Mouse (Mus musculus): ENCODE data around the gene Tma7. TPM values are rescaled to one million over a fixed set of nuclear protein-coding genes. Genes with fewer than 3 reads are reported as not detected.

Tma7 gene
- polyA plus RNA-seq, 1 experiment from 2014 or later = 752 TPM

GRCm38 (mm10) chr9:109052490-109053260 lies 29.7 kb downstream of the Tma7 start:
- H3K9ac ChIP-seq (replicated peaks) = no peak overlapping the region
- WGBS = 92% methylated on average over 9 of the region's 9 CpGs

GRCm38 (mm10) chr9:109051651-109052489 lies 30.5 kb downstream of the Tma7 start:
- H3K4me1 ChIP-seq = peaks cover 15% of the 10 kb centered on the region
- peaks cover 7% of the 10 kb centered on the region for H3K36me3 ChIP-seq
- WGBS = 90% methylated on average over 10 of the region's 10 CpGs
- no peak overlapping the region for H3K27ac ChIP-seq (replicated peaks)
- no peak overlapping the region for H3K9ac ChIP-seq (replicated peaks)
- H3K9me3 ChIP-seq (replicated peaks) = no peaks in the 10 kb centered on the region
- ATAC-seq (ENCODE audit: low FRiP score) = no peak
- no peaks in the 10 kb centered on the region for H3K27me3 ChIP-seq (replicated peaks)
- no peak overlapping the region for H3K4me3 ChIP-seq (replicated peaks)
- no peak overlapping the region for H3K4me2 ChIP-seq

More at GRCm38 (mm10) chr9:109052490-109053260, 29.7 kb downstream of the Tma7 start:
- H3K4me2 ChIP-seq = no peak overlapping the region
- H3K27me3 ChIP-seq (replicated peaks) = no peaks in the 10 kb centered on the region
- no peak for ATAC-seq (ENCODE audit: low FRiP score)
- peaks cover 15% of the 10 kb centered on the region for H3K36me3 ChIP-seq
- H3K4me1 ChIP-seq = peaks cover 15% of the 10 kb centered on the region
- H3K27ac ChIP-seq (replicated peaks) = no peak overlapping the region
- H3K9me3 ChIP-seq (replicated peaks) = no peaks in the 10 kb centered on the region
- no peak overlapping the region for H3K4me3 ChIP-seq (replicated peaks)

- Histone ChIP-seq H3K4me1 (peaks cover 13% of the 10 kb centered on the region), H3K9me3 (replicated peaks) (no peaks in the 10 kb centered on the region), H3K9ac (replicated peaks) (no peak overlapping the region), H3K36me3 (no peaks in the 10 kb centered on the region), H3K27ac (replicated peaks) (no peak overlapping the region), H3K4me3 (replicated peaks) (no peak overlapping the region), H3K27me3 (replicated peaks) (no peaks in the 10 kb centered on the region), H3K4me2 (no peak overlapping the region)
- 93% methylated on average over 13 of the region's 13 CpGs for WGBS
- no peak for ATAC-seq (ENCODE audit: low FRiP score)
Observed at GRCm38 (mm10) chr9:109051011-109051501, 31.3 kb downstream of the Tma7 start.

GRCm38 (mm10) chr9:109050674-109050997 lies 31.8 kb downstream of the Tma7 start:
- no peaks in the 10 kb centered on the region for H3K36me3 ChIP-seq
- H3K27me3 ChIP-seq (replicated peaks) = no peaks in the 10 kb centered on the region
- H3K4me2 ChIP-seq = no peak overlapping the region
- WGBS = 79% methylated on average over 3 of the region's 3 CpGs
- H3K4me1 ChIP-seq = peaks cover 13% of the 10 kb centered on the region
- H3K9ac ChIP-seq (replicated peaks) = no peak overlapping the region
- H3K9me3 ChIP-seq (replicated peaks) = no peaks in the 10 kb centered on the region
- no peak overlapping the region for H3K27ac ChIP-seq (replicated peaks)
- H3K4me3 ChIP-seq (replicated peaks) = no peak overlapping the region
- ATAC-seq (ENCODE audit: low FRiP score) = no peak

GRCm38 (mm10) chr9:109049996-109050673 lies 32.3 kb downstream of the Tma7 start:
- WGBS = 85% methylated on average over 9 of the region's 9 CpGs
- ATAC-seq (ENCODE audit: low FRiP score) = no peak
- Histone ChIP-seq H3K27ac (replicated peaks) (no peak overlapping the region), H3K4me3 (replicated peaks) (no peak overlapping the region), H3K9me3 (replicated peaks) (no peaks in the 10 kb centered on the region), H3K27me3 (replicated peaks) (no peaks in the 10 kb centered on the region), H3K9ac (replicated peaks) (no peak overlapping the region), H3K4me1 (peaks cover 8% of the 10 kb centered on the region), H3K36me3 (no peaks in the 10 kb centered on the region), H3K4me2 (no peak overlapping the region)

GRCm38 (mm10) chr9:109049316-109049715 lies 33.1 kb downstream of the Tma7 start:
- no peak overlapping the region for H3K4me3 ChIP-seq (replicated peaks)
- no peaks in the 10 kb centered on the region for H3K27me3 ChIP-seq (replicated peaks)
- H3K27ac ChIP-seq (replicated peaks) = no peak overlapping the region
- no peaks in the 10 kb centered on the region for H3K9me3 ChIP-seq (replicated peaks)
- no peak for ATAC-seq (ENCODE audit: low FRiP score)
- no peak overlapping the region for H3K9ac ChIP-seq (replicated peaks)
- H3K4me2 ChIP-seq = no peak overlapping the region
- peaks cover under 1% of the 10 kb centered on the region; the same call in 1 of the 2 replicates for H3K4me1 ChIP-seq
- H3K36me3 ChIP-seq = no peaks in the 10 kb centered on the region
- 86% methylated on average over 7 of the region's 7 CpGs for WGBS

- no peak for ATAC-seq (ENCODE audit: low FRiP score)
- Histone ChIP-seq H3K27me3 (replicated peaks) (no peaks in the 10 kb centered on the region), H3K4me3 (replicated peaks) (no peak overlapping the region), H3K27ac (replicated peaks) (no peak overlapping the region), H3K9ac (replicated peaks) (no peak overlapping the region), H3K4me1 (no peaks in the 10 kb centered on the region), H3K4me2 (no peak overlapping the region), H3K9me3 (replicated peaks) (no peaks in the 10 kb centered on the region), H3K36me3 (no peaks in the 10 kb centered on the region)
- WGBS = 41% methylated on average over 5 of the region's 5 CpGs
Observed at GRCm38 (mm10) chr9:109046306-109046705, 36.1 kb downstream of the Tma7 start.

GRCm38 (mm10) chr9:109041351-109041750 lies 41.0 kb downstream of the Tma7 start:
- peaks cover 24% of the 10 kb centered on the region for H3K4me1 ChIP-seq
- H3K27ac ChIP-seq (replicated peaks) = no peak overlapping the region
- WGBS = 81% methylated on average over 7 of the region's 7 CpGs
- H3K9me3 ChIP-seq (replicated peaks) = no peaks in the 10 kb centered on the region
- no peak for ATAC-seq (ENCODE audit: low FRiP score)
- H3K27me3 ChIP-seq (replicated peaks) = no peaks in the 10 kb centered on the region
- no peak overlapping the region for H3K9ac ChIP-seq (replicated peaks)
- no peak overlapping the region for H3K4me3 ChIP-seq (replicated peaks)
- H3K4me2 ChIP-seq = no peak overlapping the region
- H3K36me3 ChIP-seq = no peaks in the 10 kb centered on the region

- Histone ChIP-seq H3K4me1 (peaks cover 24% of the 10 kb centered on the region), H3K36me3 (no peaks in the 10 kb centered on the region), H3K27me3 (replicated peaks) (no peaks in the 10 kb centered on the region), H3K27ac (replicated peaks) (no peak overlapping the region), H3K4me3 (replicated peaks) (no peak overlapping the region), H3K9ac (replicated peaks) (no peak overlapping the region), H3K9me3 (replicated peaks) (no peaks in the 10 kb centered on the region), H3K4me2 (no peak overlapping the region)
- WGBS = 80% methylated on average over 6 of the region's 6 CpGs
- no peak; the same call in 1 of the 2 replicates for ATAC-seq (ENCODE audit: low FRiP score)
Observed at GRCm38 (mm10) chr9:109040906-109041305, 41.5 kb downstream of the Tma7 start.

GRCm38 (mm10) chr9:109040216-109040615 lies 42.2 kb downstream of the Tma7 start:
- Histone ChIP-seq H3K9ac (replicated peaks) (no peak overlapping the region), H3K9me3 (replicated peaks) (no peaks in the 10 kb centered on the region), H3K27ac (replicated peaks) (no peak overlapping the region), H3K36me3 (no peaks in the 10 kb centered on the region), H3K27me3 (replicated peaks) (no peaks in the 10 kb centered on the region), H3K4me1 (peaks cover 24% of the 10 kb centered on the region), H3K4me2 (no peak overlapping the region), H3K4me3 (replicated peaks) (no peak overlapping the region)
- no peak for ATAC-seq (ENCODE audit: low FRiP score)
- WGBS = 87% methylated on average over 8 of the region's 8 CpGs

GRCm38 (mm10) chr9:109039681-109040080 lies 42.7 kb downstream of the Tma7 start:
- peaks cover 24% of the 10 kb centered on the region for H3K4me1 ChIP-seq
- 81% methylated on average over 4 of the region's 4 CpGs for WGBS
- no peak overlapping the region for H3K4me3 ChIP-seq (replicated peaks)
- no peaks in the 10 kb centered on the region for H3K36me3 ChIP-seq
- no peaks in the 10 kb centered on the region for H3K9me3 ChIP-seq (replicated peaks)
- no peak for ATAC-seq (ENCODE audit: low FRiP score)
- no peak overlapping the region for H3K27ac ChIP-seq (replicated peaks)
- no peak overlapping the region for H3K9ac ChIP-seq (replicated peaks)
- no peaks in the 10 kb centered on the region for H3K27me3 ChIP-seq (replicated peaks)
- H3K4me2 ChIP-seq = peak overlapping the region; percentile 93; the same call in 1 of the 2 replicates

All from neural tube, embryonic 15.5 days (tissue).